Mouse (Mus musculus) C2C12 (cell line): ENCODE measurements at regions not wholly inside any gene's neighbourhood (a gene's known extent, or its start where the extent isn't known, plus 50 kb on each side); places are given as distances from the start of the nearest gene placed in this dataset.

Experiments
- H3K27me3 ChIP-seq: one replicate; pipeline ENCODE4 v1.6.1; 2011; ENCODE audit not compliant: control insufficient read depth, insufficient read depth, insufficient read length
- H3K36me3 ChIP-seq: one replicate; pipeline ENCODE4 v1.6.1; 2011; ENCODE audit not compliant: control insufficient read depth, insufficient read depth
- H3K4me3 ChIP-seq: one replicate; pipeline ENCODE4 v1.5.1; 2011; ENCODE audit warnings: mild to moderate bottlenecking, control low read depth; ENCODE audit not compliant: poor library complexity, insufficient read depth, severe bottlenecking
- H3K79me2 ChIP-seq: one replicate; pipeline ENCODE4 v1.6.1; 2011; ENCODE audit not compliant: control insufficient read depth, insufficient read depth
- H3K79me3 ChIP-seq: one replicate; pipeline ENCODE4 v1.6.1; 2011; ENCODE audit warnings: low read depth, control low read depth
- H3ac ChIP-seq: one replicate; pipeline ENCODE3; 2011; ENCODE audit warnings: low read depth; ENCODE audit not compliant: control insufficient read depth, insufficient read length
- CEBPB ChIP-seq: IDR thresholded peaks from one replicate; pipeline ENCODE4 v1.6.1; 2011; ENCODE audit warnings: low read depth, mild to moderate bottlenecking, control low read depth, moderate library complexity
- CTCF ChIP-seq: IDR thresholded peaks from one replicate; pipeline ENCODE4 v1.5.1; 2011; ENCODE audit not compliant: control insufficient read depth, insufficient read depth, insufficient read length
- FOSL1 ChIP-seq: IDR thresholded peaks from one replicate; pipeline ENCODE4 v1.8.0; 2011; ENCODE audit warnings: mild to moderate bottlenecking, low read length; ENCODE audit not compliant: poor library complexity, insufficient read depth, severe bottlenecking
- MAX ChIP-seq: IDR thresholded peaks from one replicate; pipeline ENCODE4 v1.6.1; 2011; ENCODE audit warnings: mild to moderate bottlenecking, control low read depth
- MYOD1 ChIP-seq: IDR thresholded peaks from one replicate; pipeline ENCODE4 v1.6.1; 2011; ENCODE audit warnings: low read depth; ENCODE audit not compliant: control insufficient read depth, insufficient read length
- MYOG ChIP-seq: IDR thresholded peaks from one replicate; pipeline ENCODE4 v1.6.1; 2011; ENCODE audit not compliant: control insufficient read depth, insufficient read length; ENCODE audit errors: extremely low read depth
- USF1 ChIP-seq: IDR thresholded peaks from one replicate; pipeline ENCODE4 v1.6.1; 2011; ENCODE audit warnings: low read depth, mild to moderate bottlenecking, control low read depth, moderate library complexity

DNA sequence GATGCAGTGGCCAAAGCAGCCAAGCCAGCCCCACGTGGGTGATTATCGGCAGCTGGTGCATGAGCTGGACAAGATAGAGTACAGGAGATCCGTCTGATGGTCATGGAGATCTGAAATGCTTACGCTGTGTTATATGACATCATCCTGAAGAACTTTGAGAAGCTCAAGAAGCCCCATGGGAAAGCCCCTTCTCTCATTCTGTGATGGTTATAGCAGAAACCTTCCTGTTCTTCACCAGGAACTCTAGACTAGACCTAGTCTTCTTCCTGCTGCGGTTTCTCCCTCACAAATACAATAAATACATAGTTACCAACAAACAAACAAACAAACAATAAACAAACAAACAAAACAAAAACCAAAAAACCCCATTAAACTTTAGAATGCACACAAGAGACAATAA lies 220.7 kb upstream of the Ptger4 start:
- Histone ChIP-seq H3K27me3 (no peaks in the 10 kb centered on the region), H3K4me3 (no peak overlapping the region), H3K36me3 (no peaks in the 10 kb centered on the region), H3ac (no peak overlapping the region), H3K79me2 (no peaks in the 10 kb centered on the region), H3K79me3 (no peaks in the 10 kb centered on the region)
- TF ChIP-seq USF1: no peak
- TF ChIP-seq CTCF: no peak
- TF ChIP-seq CEBPB: no peak
- no peak for TF ChIP-seq MYOD1
- no peak for TF ChIP-seq MAX
- TF ChIP-seq MYOG: no peak
- no peak for TF ChIP-seq FOSL1

DNA sequence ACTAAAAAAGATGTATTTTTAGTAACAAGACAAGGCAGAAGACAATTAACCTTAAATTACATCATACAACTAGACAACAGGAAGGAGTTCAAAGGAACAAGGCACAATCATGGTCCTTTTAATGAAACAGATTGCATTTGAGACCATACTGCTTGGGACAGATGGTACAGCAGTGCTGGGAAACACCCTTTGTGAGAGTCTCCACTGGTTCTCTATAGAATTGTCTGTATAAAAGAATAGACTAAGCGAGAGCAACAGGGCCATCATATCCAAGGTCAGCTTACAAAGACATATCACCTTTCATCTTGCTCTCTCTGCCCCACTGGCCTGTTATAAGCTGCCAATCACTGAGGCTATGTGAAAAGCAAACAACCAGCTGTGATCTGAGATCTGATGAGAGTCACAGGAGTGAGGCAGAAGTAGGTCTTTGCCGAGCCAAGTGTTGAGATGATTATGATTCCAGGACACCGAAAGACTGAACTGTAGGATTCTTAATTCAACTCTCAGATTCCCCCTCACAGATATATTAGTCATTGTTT lies 224.6 kb upstream of the Ptger4 start:
- no peaks in the 10 kb centered on the region for H3K36me3 ChIP-seq
- H3K79me2 ChIP-seq: no peaks in the 10 kb centered on the region
- TF ChIP-seq MYOG: no peak
- no peak for TF ChIP-seq MYOD1
- TF ChIP-seq MAX: no peak
- no peak for TF ChIP-seq USF1

DNA sequence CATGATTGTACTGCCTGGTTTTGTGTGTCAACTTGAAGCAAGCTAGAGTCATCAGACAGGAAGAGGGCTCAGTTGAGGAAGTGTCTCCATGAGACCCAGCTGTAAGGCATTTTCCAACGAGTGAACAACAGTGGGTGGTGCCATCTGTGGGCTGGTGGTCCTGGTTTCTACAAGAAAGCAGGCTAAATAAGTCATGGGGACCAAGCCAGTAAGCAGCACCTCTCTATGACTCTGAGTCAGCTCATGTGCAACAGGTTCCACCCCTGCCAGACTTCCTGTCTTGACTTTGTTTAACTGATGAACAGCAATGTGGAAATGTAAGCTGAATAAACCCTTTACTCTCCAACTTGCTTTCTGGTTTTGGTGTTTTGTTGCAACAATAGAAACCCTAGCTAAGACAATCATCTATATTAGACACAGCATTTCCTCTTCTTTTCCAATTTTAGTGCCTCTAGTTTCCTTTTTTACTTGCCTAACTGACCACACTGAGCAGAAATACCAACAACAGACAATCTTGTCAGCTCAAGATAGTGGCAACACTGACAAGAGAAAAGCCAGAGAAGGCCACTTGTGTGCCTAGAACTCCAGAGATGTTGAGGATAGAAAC lies 231.5 kb upstream of the Ptger4 start:
- Histone ChIP-seq H3ac (no peak overlapping the region), H3K79me3 (no peaks in the 10 kb centered on the region), H3K36me3 (no peaks in the 10 kb centered on the region), H3K27me3 (no peaks in the 10 kb centered on the region), H3K4me3 (no peak overlapping the region), H3K79me2 (no peaks in the 10 kb centered on the region)
- no peak for TF ChIP-seq FOSL1
- TF ChIP-seq CEBPB: no peak
- TF ChIP-seq MYOG: no peak
- no peak for TF ChIP-seq CTCF
- no peak for TF ChIP-seq MYOD1
- no peak for TF ChIP-seq USF1
- no peak for TF ChIP-seq MAX

More for the DNA sequence above, 224.6 kb upstream of the Ptger4 start:
- H3ac ChIP-seq: no peak overlapping the region
- H3K79me3 ChIP-seq: no peaks in the 10 kb centered on the region
- H3K27me3 ChIP-seq: no peaks in the 10 kb centered on the region
- H3K4me3 ChIP-seq: no peak overlapping the region

DNA sequence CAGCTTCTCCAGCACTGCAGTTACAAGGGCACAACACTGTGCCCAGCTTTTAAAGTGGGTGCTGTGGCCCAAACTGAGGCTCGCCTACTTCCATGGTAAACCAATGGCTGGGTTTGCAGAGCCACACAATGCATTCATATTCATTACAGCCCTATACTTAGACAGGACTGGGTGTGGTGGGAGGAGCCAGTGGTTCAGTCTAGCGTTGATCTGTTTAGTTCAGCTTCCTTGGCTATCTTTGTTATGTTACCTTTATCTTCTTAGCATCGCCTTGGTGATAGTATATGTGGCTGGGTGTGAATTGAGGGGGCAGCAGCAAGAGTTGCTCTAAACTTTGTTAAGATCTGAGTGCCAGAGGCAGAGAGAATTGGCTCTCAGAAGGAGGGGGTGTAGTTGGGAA lies 249.3 kb upstream of the Ptger4 start:
- no peak for TF ChIP-seq CEBPB
- TF ChIP-seq CTCF: no peak
- no peak for TF ChIP-seq MAX
- Histone ChIP-seq H3K79me3 (no peaks in the 10 kb centered on the region), H3ac (no peak overlapping the region), H3K4me3 (no peak overlapping the region), H3K36me3 (no peaks in the 10 kb centered on the region), H3K79me2 (no peaks in the 10 kb centered on the region), H3K27me3 (no peaks in the 10 kb centered on the region)

DNA sequence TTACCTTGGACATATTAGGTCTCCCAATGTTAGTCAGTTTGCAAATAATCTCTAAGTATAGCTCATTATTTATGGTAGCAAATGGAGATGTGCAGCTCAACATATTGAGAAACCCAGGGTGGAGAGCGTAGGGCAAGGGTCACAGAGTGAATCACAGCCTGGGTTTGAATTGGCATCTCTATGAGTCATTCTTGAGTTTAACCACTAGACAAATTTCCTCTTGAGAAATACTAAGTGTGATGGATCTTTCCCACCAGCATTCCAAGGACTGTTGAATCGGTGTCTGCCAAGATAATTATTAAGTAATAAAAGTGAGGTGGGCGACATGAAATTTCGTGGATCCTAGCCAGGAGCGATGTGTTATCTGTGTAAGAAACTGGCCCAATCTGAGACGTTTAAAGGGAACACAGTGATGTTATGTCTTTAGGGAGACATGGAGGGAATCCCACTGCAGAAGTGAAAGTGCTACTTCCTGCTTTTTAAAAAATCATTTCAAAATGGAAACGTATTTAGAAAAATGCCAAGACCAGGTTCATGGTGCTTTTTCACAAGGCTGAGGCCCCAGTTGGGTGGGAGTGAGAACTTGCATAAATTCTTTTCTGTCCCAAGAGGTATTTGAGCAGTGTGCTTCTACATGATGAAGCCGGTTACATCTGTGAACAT lies 251.3 kb upstream of the Ptger4 start:
- H3ac ChIP-seq: no peak overlapping the region
- no peak for TF ChIP-seq MYOG
- peak; percentile 58 for TF ChIP-seq MYOD1
- no peak for TF ChIP-seq CTCF
- peak; percentile 27 for TF ChIP-seq MAX
- peak; percentile 96 for TF ChIP-seq FOSL1
- TF ChIP-seq CEBPB: peak; percentile 94
- H3K79me2 ChIP-seq: no peaks in the 10 kb centered on the region
- H3K4me3 ChIP-seq: no peak overlapping the region
- no peaks in the 10 kb centered on the region for H3K27me3 ChIP-seq
- H3K36me3 ChIP-seq: no peaks in the 10 kb centered on the region
- no peaks in the 10 kb centered on the region for H3K79me3 ChIP-seq

DNA sequence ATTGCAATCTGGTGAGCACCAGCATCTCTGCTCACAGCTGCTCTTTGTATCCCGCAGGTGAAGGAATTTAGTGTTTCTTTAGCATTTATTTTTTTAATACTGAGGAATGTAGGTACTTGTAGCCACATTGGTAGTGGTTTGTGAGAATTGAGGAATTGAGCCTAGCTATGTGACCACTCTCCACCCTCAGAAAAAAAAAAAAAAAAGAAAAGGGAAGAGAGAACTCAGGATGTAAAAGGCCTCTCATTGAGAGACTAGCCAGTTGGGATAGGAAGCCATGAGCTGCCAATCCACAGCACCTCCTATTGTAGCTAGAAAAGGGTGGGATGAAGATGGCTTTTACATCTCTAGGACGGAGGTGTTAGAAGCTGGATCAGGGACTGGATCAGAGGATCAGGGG lies 252.0 kb upstream of the Ptger4 start:
- TF ChIP-seq CEBPB (no peak), MAX (no peak), CTCF (no peak), USF1 (no peak), MYOG (no peak), MYOD1 (no peak), FOSL1 (no peak)

More for the DNA sequence above, 252.0 kb upstream of the Ptger4 start:
- no peak overlapping the region for H3K4me3 ChIP-seq
- no peaks in the 10 kb centered on the region for H3K27me3 ChIP-seq
- no peaks in the 10 kb centered on the region for H3K36me3 ChIP-seq
- H3ac ChIP-seq: no peak overlapping the region
- H3K79me3 ChIP-seq: no peaks in the 10 kb centered on the region
- H3K79me2 ChIP-seq: no peaks in the 10 kb centered on the region
